Mouse (Mus musculus) ES-E14 (cell line): ENCODE data around the gene Unc93b1. TPM values are rescaled to one million over a fixed set of nuclear protein-coding genes. Genes with fewer than 3 reads are reported as not detected.

Source experiments
- DNase-seq: peaks from one replicate; pipeline ENCODE4 v3.0.0-alpha.2; 2013; ENCODE audit warnings: low read depth, low spot score
- H3K27ac ChIP-seq: 2 replicates; pipeline ENCODE4 v1.5.1; 2012; ENCODE audit warnings: low read depth, mild to moderate bottlenecking, low read length, moderate library complexity, mixed read lengths; ENCODE audit not compliant: poor library complexity, insufficient read depth, severe bottlenecking
- H3K36me3 ChIP-seq: 2 replicates; pipeline ENCODE4 v1.6.1; 2012; ENCODE audit warnings: mild to moderate bottlenecking, low read length, moderate library complexity, mixed read lengths; ENCODE audit not compliant: control insufficient read depth, poor library complexity, insufficient read depth, severe bottlenecking
- H3K4me1 ChIP-seq, 2 experiments: fragments of 150-350 bp in 1 of 2; sonication (generic) in 1 of 2; 2 replicates each; pipeline ENCODE4 v1.6.1; 2012; ENCODE audit warnings: low read length in 2 of 2, mild to moderate bottlenecking in 1 of 2, mixed read lengths in 1 of 2; ENCODE audit not compliant: control insufficient read depth in 2 of 2, insufficient read depth in 2 of 2, poor library complexity in 1 of 2
- H3K4me3 ChIP-seq, 2 experiments: fragments of 150-350 bp in 1 of 2; sonication (generic) in 1 of 2; 2 replicates each; pipeline ENCODE4 v1.5.1; 2012; ENCODE audit warnings: low read length in 2 of 2, low read depth in 1 of 2, mild to moderate bottlenecking in 1 of 2, mixed read lengths in 1 of 2; ENCODE audit not compliant: insufficient read depth in 1 of 2, poor library complexity in 1 of 2, severe bottlenecking in 1 of 2
- H3K9ac ChIP-seq: 2 replicates; pipeline ENCODE4 v1.6.1; 2012; ENCODE audit warnings: low read depth, mild to moderate bottlenecking, low read length, mixed read lengths; ENCODE audit not compliant: poor library complexity, insufficient read depth, severe bottlenecking
- H3K9me3 ChIP-seq: fragments of 150-350 bp; sonication (generic); 2 replicates; pipeline ENCODE4 v1.6.1; 2012; ENCODE audit warnings: low read depth, mild to moderate bottlenecking, low read length; ENCODE audit not compliant: control insufficient read depth, insufficient read depth
- CHD2 ChIP-seq: IDR thresholded peaks from 2 replicates; pipeline ENCODE4 v1.6.1; 2014; ENCODE audit warnings: mild to moderate bottlenecking, low read depth, low read length, inconsistent platforms
- HCFC1 ChIP-seq: IDR thresholded peaks from 2 replicates; pipeline ENCODE4 v1.6.1; 2012; ENCODE audit warnings: low read length, inconsistent platforms, borderline replicate concordance; ENCODE audit not compliant: insufficient read depth
- MAFK ChIP-seq: IDR thresholded peaks from 2 replicates; pipeline ENCODE4 v1.6.1; 2014; ENCODE audit warnings: mild to moderate bottlenecking, low read depth, low read length, inconsistent platforms; ENCODE audit not compliant: insufficient read depth
- ZC3H11A ChIP-seq: IDR thresholded peaks from 2 replicates; pipeline ENCODE4 v1.6.1; 2012; ENCODE audit warnings: low read depth, mild to moderate bottlenecking, inconsistent platforms, low read length, borderline replicate concordance
- ZNF384 ChIP-seq: IDR thresholded peaks from 2 replicates; pipeline ENCODE4 v1.6.1; 2012; ENCODE audit warnings: low read depth, low read length, inconsistent platforms
- in situ Hi-C, 2 experiments: fragments of 600-800 bp; cut with MboI; formaldehyde crosslinking; loops; one replicate each; pipeline ENCODE4 v1.15.1; 2025; ENCODE audit warnings: low sequenced_read_pairs in 2 of 2, inconsistent platforms in 1 of 2; ENCODE audit not compliant: unreplicated experiment in 2 of 2
- total RNA-seq: library from RNA; depleted of rRNA; stranded (reverse); fragments of 300-350 nt; gene quantifications from 2 replicates; pipeline ENCODE4 v1.2.3, GENCODE M21; 2012

Unc93b1 gene
- total RNA-seq, 1 experiment, result 3.9 TPM

DNA sequence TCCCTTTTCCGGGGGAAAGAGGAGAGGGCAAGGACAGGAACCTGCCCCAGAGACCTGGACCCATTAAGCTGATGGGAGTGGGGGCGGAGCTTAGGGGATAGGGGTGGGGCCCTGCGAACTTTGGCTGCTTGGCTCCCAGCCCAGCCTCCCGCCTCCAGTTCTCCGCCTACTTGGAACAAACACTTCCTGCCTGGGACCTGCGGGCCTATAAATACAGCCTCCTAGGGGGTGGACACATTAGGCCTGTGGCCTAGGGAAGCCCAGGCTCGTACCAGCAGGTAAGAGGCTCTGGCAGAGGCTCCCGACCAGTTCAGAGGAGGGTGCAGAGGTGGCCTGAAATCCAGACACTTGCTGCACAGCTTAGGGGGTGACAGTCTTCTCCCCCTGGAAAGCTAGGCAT is 51.3 kb downstream of the Unc93b1 start, which contains the start of gene Acy3:
Gene Acy3, plus strand, starts transcription at position 237 of the 400 bp plus-strand sequence.
- Histone ChIP-seq H3K4me3 (0 out of 4 replicates have a peak within 1 kb of the TSS, but pooled peaks of 1 of the 2 experiments have one; percentile 10), H3K9me3 (no peaks in the 10 kb centered on the region), H3K36me3 (no peaks in the 10 kb centered on the region), H3K4me1 (peaks cover 0 to 25% of the 10 kb centered on the region in 2 experiments; a peak in 2 of 4 replicates), H3K9ac (0 out of 2 replicates have a peak within 1 kb of the TSS, but pooled peaks have one; percentile 28), H3K27ac (no peak within 1 kb of the TSS)
- peak; percentile 56 for DNase-seq
- TF ChIP-seq HCFC1 (no peak), CHD2 (no peak), ZC3H11A (no peak), ZNF384 (no peak), MAFK (no peak)
- in situ Hi-C loops, result no loop called here

DNA sequence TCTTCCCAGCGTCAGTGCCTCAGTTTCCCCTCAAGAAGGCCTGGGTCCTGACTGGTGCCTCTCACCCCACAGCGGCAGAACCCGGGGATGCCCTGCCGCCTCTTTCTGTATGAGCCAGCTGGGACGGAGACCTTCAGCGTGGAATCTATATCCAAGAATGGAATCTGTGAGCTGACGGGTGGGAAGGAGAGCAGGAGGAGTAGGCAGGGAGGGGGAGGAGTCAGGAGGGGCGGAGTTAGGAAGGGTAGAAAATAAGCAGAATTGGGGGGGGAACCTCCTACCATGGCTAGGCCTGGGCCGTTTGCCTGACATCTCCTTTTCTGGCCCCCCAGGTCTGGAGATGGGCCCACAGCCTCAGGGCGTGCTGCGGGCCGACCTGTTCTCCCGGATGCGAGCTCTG is 53.1 kb downstream of the Unc93b1 start:
- no peak for DNase-seq
- Histone ChIP-seq H3K36me3 (no peaks in the 10 kb centered on the region), H3K9me3 (no peaks in the 10 kb centered on the region), H3K4me3 (no peak overlapping the region), H3K4me1 (peaks cover 0 to 27% of the 10 kb centered on the region in 2 experiments; a peak in 2 of 4 replicates), H3K27ac (no peak overlapping the region), H3K9ac (no peak overlapping the region)
- TF ChIP-seq MAFK (no peak), ZNF384 (no peak), CHD2 (no peak), ZC3H11A (no peak), HCFC1 (no peak)
- in situ Hi-C loops, result no loop called here

DNA sequence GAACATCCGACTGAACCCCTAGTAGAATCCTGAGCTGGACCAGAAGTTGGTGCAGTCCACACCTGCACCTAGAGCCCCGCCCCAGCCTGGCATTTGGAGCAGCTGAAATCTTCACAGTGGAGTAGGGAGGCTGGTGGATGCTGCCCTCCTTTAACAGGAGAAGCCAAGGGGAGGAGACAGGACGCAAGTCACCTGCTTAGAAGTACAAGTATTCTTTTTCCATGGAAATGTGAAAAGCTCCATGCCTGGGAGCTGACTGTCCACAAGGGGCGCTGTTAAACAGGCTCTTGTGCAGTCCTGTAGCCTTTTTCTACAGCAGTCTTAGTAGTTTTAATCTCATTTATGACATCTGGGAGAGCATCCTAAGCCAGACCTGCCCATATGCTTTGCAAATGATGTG is 53.8 kb downstream of the Unc93b1 start:
- peaks cover 0 to 25% of the 10 kb centered on the region in 2 experiments; a peak in 2 of 4 replicates for H3K4me1 ChIP-seq
- in situ Hi-C loops, result no loop called here
- peak; percentile 37 for DNase-seq
- no peak overlapping the region for H3K9ac ChIP-seq
- no peaks in the 10 kb centered on the region for H3K36me3 ChIP-seq
- H3K9me3 ChIP-seq, result no peaks in the 10 kb centered on the region
- TF ChIP-seq ZC3H11A, result no peak
- no peak overlapping the region for H3K27ac ChIP-seq
- no peak overlapping the region for H3K4me3 ChIP-seq

DNA sequence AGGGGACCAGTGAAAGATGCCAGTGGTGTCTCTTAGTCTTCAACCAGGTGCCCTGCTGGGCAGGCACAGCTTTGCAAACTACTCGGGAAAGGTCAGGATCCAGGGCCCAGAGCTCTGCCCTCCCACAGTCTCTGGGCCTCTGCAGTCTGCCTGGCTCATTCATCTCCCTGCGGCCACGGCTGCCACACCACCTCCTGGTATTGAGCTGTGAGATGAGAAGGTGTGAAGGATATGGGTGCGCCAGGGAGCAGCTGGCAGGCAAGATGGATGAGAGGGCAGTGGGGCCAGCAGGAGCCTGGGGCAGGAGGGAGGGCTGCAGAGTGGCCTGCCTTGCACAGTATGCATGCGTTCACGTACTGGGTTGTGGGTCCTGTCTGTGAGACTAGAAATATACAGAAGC is 55.8 kb downstream of the Unc93b1 start:
- H3K9me3 ChIP-seq, result no peaks in the 10 kb centered on the region
- H3K9ac ChIP-seq, result no peak overlapping the region
- TF ChIP-seq ZNF384, result no peak
- TF ChIP-seq MAFK, result no peak
- TF ChIP-seq ZC3H11A, result no peak
- no peak for TF ChIP-seq CHD2
- no peak for TF ChIP-seq HCFC1
- no peaks in the 10 kb centered on the region for H3K36me3 ChIP-seq
- H3K4me1 ChIP-seq, result peaks cover 0 to 17% of the 10 kb centered on the region in 2 experiments; a peak in 2 of 4 replicates
- H3K27ac ChIP-seq, result no peak overlapping the region
- H3K4me3 ChIP-seq, result no peak overlapping the region
- no peak for DNase-seq
- in situ Hi-C loops, result no loop called here

DNA sequence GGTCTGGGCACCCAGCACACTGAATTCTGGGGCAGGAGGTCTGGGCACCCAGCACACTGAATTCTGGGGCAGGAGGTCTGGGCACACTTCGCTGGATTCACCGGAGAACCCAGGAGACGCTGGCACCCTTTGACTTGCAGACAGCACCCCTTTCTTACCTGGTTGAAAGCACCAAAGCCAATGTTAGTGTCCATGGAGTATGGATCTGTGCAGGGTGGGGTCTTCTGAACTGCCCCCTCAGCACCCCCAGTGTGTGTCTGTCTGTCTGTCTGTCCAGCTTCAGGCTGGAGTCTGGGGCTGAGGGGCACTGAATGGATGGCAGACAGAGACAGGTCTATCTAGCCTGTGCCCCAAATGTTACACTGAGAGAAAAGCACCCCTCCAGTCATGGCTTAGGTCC is 56.6 kb downstream of the Unc93b1 start:
- Histone ChIP-seq H3K4me1 (peaks cover 0 to 11% of the 10 kb centered on the region in 2 experiments; a peak in 1 of 4 replicates), H3K4me3 (no peak overlapping the region), H3K9me3 (no peaks in the 10 kb centered on the region), H3K36me3 (no peaks in the 10 kb centered on the region), H3K27ac (no peak overlapping the region), H3K9ac (no peak overlapping the region)
- no peak for DNase-seq
- TF ChIP-seq HCFC1 (no peak), ZC3H11A (no peak), CHD2 (no peak), MAFK (no peak), ZNF384 (no peak)
- in situ Hi-C loops, result no loop called here
